ENCODE assay signal across 8 mouse cellular contexts in genomic region chr5:9724956-9725600, GRCm38 (mm10). TPM values are rescaled to one million over a fixed set of nuclear protein-coding genes. Genes with fewer than 3 reads are reported as not detected.
DNase-seq lines count a peak whose midpoint lies in the region; ATAC-seq lines count a peak whose summit lies in the region.

TSS of gene Grm3 (minus strand) at chr5:9725170.

- peak; percentile 6 for DNase-seq in cerebellum, adult 9-11 months
- DNase-seq in cerebellum, adult 9-10 months: no peak
- DNase-seq in thymus, postnatal 4 days: peak; percentile 4
- no peak for DNase-seq in thymus, postnatal 10 days (ENCODE audit: low spot score in 2 of 2)
- DNase-seq in hindbrain, embryonic 14.5 days (ENCODE audit: low spot score): peak; percentile 37
- peak; percentile 20 for DNase-seq in right cerebral cortex, postnatal 36 days (ENCODE audit: low spot score in 2 of 2)
- no peak for DNase-seq in adipocyte (ENCODE audit: low spot score)

- H3K4me1 ChIP-seq in hindbrain, embryonic 14.5 days (replicated peaks; ENCODE audit: control insufficient read depth, insufficient read depth, low read length): peaks cover 14% of the 10 kb centered on the region
- H3K4me1 ChIP-seq in limb, embryonic 15.5 days: peaks cover 17% of the 10 kb centered on the region

- ATAC-seq in hindbrain, embryonic 14.5 days (ENCODE audit: low FRiP score): peak; percentile 70
- 0 out of 2 replicates have a peak, but pooled peaks have one; percentile 19 for ATAC-seq in limb, embryonic 15.5 days (ENCODE audit: insufficient number of reproducible peaks, low FRiP score, low TSS enrichment, low read depth)

- H3K9me3 ChIP-seq in hindbrain, embryonic 14.5 days (ENCODE audit: control insufficient read depth, low read length): no peaks in the 10 kb centered on the region
- no peaks in the 10 kb centered on the region for H3K9me3 ChIP-seq in limb, embryonic 15.5 days

- peak within 1 kb of the TSS; percentile 89 for H3K27ac ChIP-seq in hindbrain, embryonic 14.5 days
- H3K27ac ChIP-seq in limb, embryonic 15.5 days: no peak within 1 kb of the TSS

- H3K4me2 ChIP-seq in hindbrain, embryonic 14.5 days (replicated peaks): peak within 1 kb of the TSS; percentile 95
- peak within 1 kb of the TSS; percentile 84 for H3K4me2 ChIP-seq in limb, embryonic 15.5 days

- H3K36me3 ChIP-seq in hindbrain, embryonic 14.5 days (replicated peaks; ENCODE audit: control insufficient read depth, insufficient read depth): no peaks in the 10 kb centered on the region
- H3K36me3 ChIP-seq in limb, embryonic 15.5 days: no peaks in the 10 kb centered on the region

- H3K9ac ChIP-seq in hindbrain, embryonic 14.5 days: peak within 1 kb of the TSS; percentile 90
- H3K9ac ChIP-seq in limb, embryonic 15.5 days: 0 out of 2 replicates have a peak within 1 kb of the TSS, but pooled peaks have one; percentile 10

- under 1% methylated on average over 24 of the region's 25 CpGs for WGBS in hindbrain, embryonic 14.5 days
- WGBS in limb, embryonic 15.5 days: under 1% methylated on average over 25 of the region's 25 CpGs

- peak within 1 kb of the TSS; percentile 71 for H3K4me3 ChIP-seq in hindbrain, embryonic 14.5 days (replicated peaks; ENCODE audit: low read length)
- H3K4me3 ChIP-seq in limb, embryonic 15.5 days: peak within 1 kb of the TSS; percentile 41

- no peaks in the 10 kb centered on the region for H3K27me3 ChIP-seq in hindbrain, embryonic 14.5 days (ENCODE audit: control insufficient read depth, insufficient read depth, low read length)
- peaks cover 13% of the 10 kb centered on the region for H3K27me3 ChIP-seq in limb, embryonic 15.5 days

RNA-seq across cellular contexts. Expression of gene Grm3, which starts in this region (rescaled TPM):
- polyA plus RNA-seq in hindbrain, embryonic 14.5 days (2014; fragmentation: Nextera tagmentation; extraction: Ambion mirVana): 46.2 and 58.4 TPM in 2 replicates
- polyA plus RNA-seq in limb, embryonic 15.5 days (2015; fragmentation: Nextera tagmentation; extraction: Ambion mirVana): 0.87 and 0.92 TPM in 2 replicates

Comparison
In these comparisons a context has a peak if more than half of its experiments do, and no peak if none do; other contexts are left out.
1. RNA of gene Grm3 (polyA plus RNA-seq): 46.2 to 58.4 TPM in hindbrain, embryonic 14.5 days; 0.87 to 0.92 TPM in limb, embryonic 15.5 days; every median in the first group is over 10 times any median in the second.
2. DNase-seq: peak in cerebellum, adult 9-11 months (single experiment), thymus, postnatal 4 days (single experiment), hindbrain, embryonic 14.5 days (single experiment) and right cerebral cortex, postnatal 36 days (2 of 2); none in cerebellum, adult 9-10 months (single experiment), thymus, postnatal 10 days (0 of 2) and adipocyte (single experiment).
3. Peak in ATAC-seq, H3K4me3 ChIP-seq, H3K9ac ChIP-seq and H3K4me2 ChIP-seq in limb, embryonic 15.5 days; RNA of the gene not detected or under 1 TPM.